27 mouse cellular contexts compared by ENCODE assay signal in genomic region chr15:31911978-31912377, GRCm38 (mm10).
"Had no signal": no experiment of that assay in that cellular context is flagged by ENCODE, and none has a peak within 500 bp of the region (broad histone marks: within the 10 kb centered on the region; RNA-seq: fewer than 3 reads in every experiment).

No protein-coding gene starts in this region.

- H3K4me3 ChIP-seq: embryonic facial prominence, embryonic 10.5 days; embryonic facial prominence, embryonic 12.5 days; embryonic facial prominence, embryonic 13.5 days; embryonic facial prominence, embryonic 15.5 days; erythroblast, embryonic 14.5 days; forebrain, embryonic 10.5 days; forebrain, embryonic 12.5 days; forebrain, embryonic 13.5 days; forebrain, embryonic 15.5 days; gastrocnemius, adult 2 months had no signal

- H3K9me3 ChIP-seq: embryonic facial prominence, embryonic 10.5 days; embryonic facial prominence, embryonic 12.5 days; embryonic facial prominence, embryonic 13.5 days; embryonic facial prominence, embryonic 15.5 days; forebrain, embryonic 10.5 days; forebrain, embryonic 12.5 days; forebrain, embryonic 13.5 days; forebrain, embryonic 15.5 days had no signal

- H3K27ac ChIP-seq: embryonic facial prominence, embryonic 10.5 days; embryonic facial prominence, embryonic 12.5 days; embryonic facial prominence, embryonic 13.5 days; embryonic facial prominence, embryonic 15.5 days; forebrain, embryonic 10.5 days; forebrain, embryonic 12.5 days; forebrain, embryonic 13.5 days; forebrain, embryonic 15.5 days; gastrocnemius, adult 2 months had no signal

- H3K4me1 ChIP-seq: embryonic facial prominence, embryonic 10.5 days; embryonic facial prominence, embryonic 12.5 days; embryonic facial prominence, embryonic 13.5 days; embryonic facial prominence, embryonic 15.5 days; forebrain, embryonic 10.5 days; forebrain, embryonic 12.5 days; forebrain, embryonic 13.5 days; forebrain, embryonic 15.5 days had no signal

- H3K27me3 ChIP-seq: embryonic facial prominence, embryonic 12.5 days; embryonic facial prominence, embryonic 13.5 days; embryonic facial prominence, embryonic 15.5 days; forebrain, embryonic 12.5 days; forebrain, embryonic 13.5 days; forebrain, embryonic 15.5 days had no signal

- H3K4me2 ChIP-seq: embryonic facial prominence, embryonic 12.5 days; embryonic facial prominence, embryonic 13.5 days; embryonic facial prominence, embryonic 15.5 days; forebrain, embryonic 12.5 days; forebrain, embryonic 13.5 days; forebrain, embryonic 15.5 days had no signal

- H3K9ac ChIP-seq: embryonic facial prominence, embryonic 12.5 days; embryonic facial prominence, embryonic 13.5 days; embryonic facial prominence, embryonic 15.5 days; forebrain, embryonic 12.5 days; forebrain, embryonic 13.5 days; forebrain, embryonic 15.5 days; forebrain, postnatal 0 days had no signal

- DNase-seq: cerebellum, adult 2 months; cerebellum, adult 8-10 months; cerebellum, adult 9-10 months; cerebellum, adult 9-11 months; cerebellum, postnatal 10 days; cerebellum, postnatal 14 days; cerebellum, postnatal 25 days; cerebellum, postnatal 36 days; embryo, embryonic 11 days; forebrain, postnatal 0 days; gastrocnemius, adult 2 months; gastrocnemius, postnatal 10 days; gastrocnemius, postnatal 14 days; gastrocnemius, postnatal 25 days; gastrocnemius, postnatal 36 days; heart, adult 18-20 months had no signal

- ATAC-seq: forebrain, embryonic 13.5 days; forebrain, embryonic 14.5 days; forebrain, embryonic 15.5 days; forebrain, embryonic 16.5 days; forebrain, postnatal 0 days had no signal

- H3K36me3 ChIP-seq: embryonic facial prominence, embryonic 10.5 days; embryonic facial prominence, embryonic 12.5 days; embryonic facial prominence, embryonic 13.5 days; embryonic facial prominence, embryonic 15.5 days; forebrain, embryonic 10.5 days; forebrain, embryonic 12.5 days; forebrain, embryonic 15.5 days had no signal
